Mouse (Mus musculus): ENCODE data around the gene Nhp2. TPM values are rescaled to one million over a fixed set of nuclear protein-coding genes. Genes with fewer than 3 reads are reported as not detected.

Gene Nhp2
- polyA plus RNA-seq, 1 experiment = 78.5 TPM

GRCm38 (mm10) chr11:51643761-51644160, 24.2 kb downstream of the Nhp2 start:
- no peak overlapping the region for H3K27ac ChIP-seq (ENCODE audit: insufficient read depth, low read length)
- no peak for TF ChIP-seq POLR2A (IDR thresholded peaks at IDR 0.05; ENCODE audit: extremely low read depth, insufficient read depth, low read length)
- no peak for TF ChIP-seq CTCF (IDR thresholded peaks at IDR 0.05; ENCODE audit: extremely low read depth, insufficient read depth, low read length)
- H3K4me1 ChIP-seq (ENCODE audit: control insufficient read depth, insufficient read depth, low read length) = peaks cover 2% of the 10 kb centered on the region; the same call in 1 of the 2 replicates
- no peak overlapping the region for H3K4me3 ChIP-seq (ENCODE audit: insufficient read depth, low read length)

GRCm38 (mm10) chr11:51644217-51644616, 24.7 kb downstream of the Nhp2 start:
- H3K4me3 ChIP-seq (ENCODE audit: insufficient read depth, low read length) = no peak overlapping the region
- TF ChIP-seq POLR2A (IDR thresholded peaks at IDR 0.05; ENCODE audit: extremely low read depth, insufficient read depth, low read length) (no peak), CTCF (IDR thresholded peaks at IDR 0.05; ENCODE audit: extremely low read depth, insufficient read depth, low read length) (no peak)

GRCm38 (mm10) chr11:51645293-51645692, 25.8 kb downstream of the Nhp2 start:
- no peak overlapping the region for H3K27ac ChIP-seq (ENCODE audit: insufficient read depth, low read length)
- no peak overlapping the region for H3K4me3 ChIP-seq (ENCODE audit: insufficient read depth, low read length)
- peaks cover 2% of the 10 kb centered on the region; the same call in 1 of the 2 replicates for H3K4me1 ChIP-seq (ENCODE audit: control insufficient read depth, insufficient read depth, low read length)
- no peak for TF ChIP-seq CTCF (IDR thresholded peaks at IDR 0.05; ENCODE audit: extremely low read depth, insufficient read depth, low read length)
- no peak for TF ChIP-seq POLR2A (IDR thresholded peaks at IDR 0.05; ENCODE audit: extremely low read depth, insufficient read depth, low read length)

More at GRCm38 (mm10) chr11:51644217-51644616, 24.7 kb downstream of the Nhp2 start:
- no peak overlapping the region for H3K27ac ChIP-seq (ENCODE audit: insufficient read depth, low read length)
- H3K4me1 ChIP-seq (ENCODE audit: control insufficient read depth, insufficient read depth, low read length) = peaks cover 2% of the 10 kb centered on the region; the same call in 1 of the 2 replicates

- H3K4me1 ChIP-seq (ENCODE audit: control insufficient read depth, insufficient read depth, low read length) = peaks cover 2% of the 10 kb centered on the region; the same call in 1 of the 2 replicates
- H3K27ac ChIP-seq (ENCODE audit: insufficient read depth, low read length) = no peak overlapping the region
- H3K4me3 ChIP-seq (ENCODE audit: insufficient read depth, low read length) = no peak overlapping the region
- no peak for TF ChIP-seq POLR2A (IDR thresholded peaks at IDR 0.05; ENCODE audit: extremely low read depth, insufficient read depth, low read length)
- TF ChIP-seq CTCF (IDR thresholded peaks at IDR 0.05; ENCODE audit: extremely low read depth, insufficient read depth, low read length) = no peak
Measured at GRCm38 (mm10) chr11:51646245-51646644, 26.7 kb downstream of the Nhp2 start.

GRCm38 (mm10) chr11:51646751-51647667, 27.5 kb downstream of the Nhp2 start:
- 0 out of 2 replicates have a peak overlapping the region, but pooled peaks have one; percentile 32 for H3K27ac ChIP-seq (ENCODE audit: insufficient read depth, low read length)
- H3K4me3 ChIP-seq (ENCODE audit: insufficient read depth, low read length) = no peak overlapping the region
- peaks cover 2% of the 10 kb centered on the region; the same call in 1 of the 2 replicates for H3K4me1 ChIP-seq (ENCODE audit: control insufficient read depth, insufficient read depth, low read length)
- no peak for TF ChIP-seq CTCF (IDR thresholded peaks at IDR 0.05; ENCODE audit: extremely low read depth, insufficient read depth, low read length)
- TF ChIP-seq POLR2A (IDR thresholded peaks at IDR 0.05; ENCODE audit: extremely low read depth, insufficient read depth, low read length) = no peak

- TF ChIP-seq CTCF (IDR thresholded peaks at IDR 0.05; ENCODE audit: extremely low read depth, insufficient read depth, low read length) = no peak
- no peak for TF ChIP-seq POLR2A (IDR thresholded peaks at IDR 0.05; ENCODE audit: extremely low read depth, insufficient read depth, low read length)
- peaks cover 2% of the 10 kb centered on the region; the same call in 1 of the 2 replicates for H3K4me1 ChIP-seq (ENCODE audit: control insufficient read depth, insufficient read depth, low read length)
- H3K4me3 ChIP-seq (ENCODE audit: insufficient read depth, low read length) = no peak overlapping the region; the same call in 1 of the 2 replicates
- 0 out of 2 replicates have a peak overlapping the region, but pooled peaks have one; percentile 8 for H3K27ac ChIP-seq (ENCODE audit: insufficient read depth, low read length)
Measured at GRCm38 (mm10) chr11:51648566-51648965, 29.0 kb downstream of the Nhp2 start.

GRCm38 (mm10) chr11:51649111-51649888, 29.8 kb downstream of the Nhp2 start:
- TF ChIP-seq POLR2A (IDR thresholded peaks at IDR 0.05; ENCODE audit: extremely low read depth, insufficient read depth, low read length) (no peak), CTCF (IDR thresholded peaks at IDR 0.05; ENCODE audit: extremely low read depth, insufficient read depth, low read length) (no peak)
- H3K27ac ChIP-seq (ENCODE audit: insufficient read depth, low read length) = peak overlapping the region; percentile 8; the same call in 1 of the 2 replicates
- H3K4me3 ChIP-seq (ENCODE audit: insufficient read depth, low read length) = peak overlapping the region; percentile 66
- H3K4me1 ChIP-seq (ENCODE audit: control insufficient read depth, insufficient read depth, low read length) = peaks cover 2% of the 10 kb centered on the region; the same call in 1 of the 2 replicates

GRCm38 (mm10) chr11:51649889-51650199, 30.3 kb downstream of the Nhp2 start:
- Histone ChIP-seq H3K27ac (ENCODE audit: insufficient read depth, low read length) (no peak overlapping the region), H3K4me3 (ENCODE audit: insufficient read depth, low read length) (peak overlapping the region; percentile 66), H3K4me1 (ENCODE audit: control insufficient read depth, insufficient read depth, low read length) (peaks cover 2% of the 10 kb centered on the region; the same call in 1 of the 2 replicates)
- TF ChIP-seq CTCF (IDR thresholded peaks at IDR 0.05; ENCODE audit: extremely low read depth, insufficient read depth, low read length) (no peak), POLR2A (IDR thresholded peaks at IDR 0.05; ENCODE audit: extremely low read depth, insufficient read depth, low read length) (peak; percentile 36; the same call in 1 of the 2 replicates)

GRCm38 (mm10) chr11:51650261-51650660, 30.7 kb downstream of the Nhp2 start:
- TF ChIP-seq CTCF (IDR thresholded peaks at IDR 0.05; ENCODE audit: extremely low read depth, insufficient read depth, low read length) = no peak
- TF ChIP-seq POLR2A (IDR thresholded peaks at IDR 0.05; ENCODE audit: extremely low read depth, insufficient read depth, low read length) = no peak
- H3K27ac ChIP-seq (ENCODE audit: insufficient read depth, low read length) = peak overlapping the region; percentile 74
- H3K4me3 ChIP-seq (ENCODE audit: insufficient read depth, low read length) = peak overlapping the region; percentile 66
- H3K4me1 ChIP-seq (ENCODE audit: control insufficient read depth, insufficient read depth, low read length) = peaks cover 2% of the 10 kb centered on the region; the same call in 1 of the 2 replicates
